Mouse (Mus musculus) cerebellum, adult 9-10 months (tissue): ENCODE results near the gene Muc4.
A peak's percentile ranks its signal among the peaks of the same experiment; 100 is the strongest.

Experiments used
- DNase-seq: peaks from one replicate; pipeline ENCODE4 v3.0.0; 2022

The Muc4 gene

GRCm38 (mm10) chr16:32728730-32729129, 7.0 kb upstream of the Muc4 start:
- no peak for DNase-seq

DNA sequence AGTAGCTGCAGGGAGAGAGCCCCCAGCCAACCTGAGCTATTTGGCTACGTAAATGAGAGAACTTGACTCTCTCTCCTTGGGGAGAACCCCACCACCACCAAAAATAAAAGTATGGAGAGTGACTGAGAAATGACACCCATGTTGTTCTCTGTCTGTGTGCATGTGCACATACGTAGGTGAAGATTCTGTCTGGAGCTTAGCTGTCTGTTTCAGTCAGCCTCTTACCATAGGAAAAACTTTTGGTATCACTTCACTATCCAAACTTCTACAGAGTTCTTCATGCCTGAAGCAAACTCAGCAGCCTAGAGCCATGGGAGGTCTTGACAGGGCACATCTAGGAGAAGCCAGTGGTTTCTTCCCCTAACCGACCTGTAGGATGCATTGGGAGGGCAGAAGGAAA, 2.5 kb upstream of the Muc4 start:
- DNase-seq = no peak

- no peak for DNase-seq
Measured at GRCm38 (mm10) chr16:32736022-32736421, 336 bp downstream of the Muc4 start.

- no peak for DNase-seq
Measured at GRCm38 (mm10) chr16:32740003-32740663, 4.4 kb downstream of the Muc4 start.

GRCm38 (mm10) chr16:32741366-32741765, 5.7 kb downstream of the Muc4 start:
- DNase-seq = no peak

GRCm38 (mm10) chr16:32742712-32743111, 7.0 kb downstream of the Muc4 start:
- DNase-seq = no peak

DNA sequence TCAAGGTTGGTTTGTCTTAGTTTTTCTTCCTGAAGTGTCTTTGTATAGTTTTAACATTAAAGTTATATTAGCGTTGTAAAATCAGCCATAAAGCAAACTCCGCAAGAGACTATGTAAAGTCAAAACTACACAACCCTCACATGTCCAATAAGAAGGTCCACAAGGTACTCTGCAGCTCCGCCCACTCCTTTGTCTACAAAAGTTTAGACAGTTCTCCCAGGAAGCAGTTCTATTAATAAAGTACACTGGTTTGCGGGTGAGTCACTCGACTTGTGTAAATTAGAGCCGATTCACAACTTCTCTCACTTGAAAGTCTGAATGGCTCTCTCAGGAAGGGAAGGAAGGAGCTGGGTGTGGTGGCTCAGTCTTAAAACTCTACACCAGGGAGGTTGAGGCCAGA, 10.2 kb downstream of the Muc4 start:
- DNase-seq = no peak

DNA sequence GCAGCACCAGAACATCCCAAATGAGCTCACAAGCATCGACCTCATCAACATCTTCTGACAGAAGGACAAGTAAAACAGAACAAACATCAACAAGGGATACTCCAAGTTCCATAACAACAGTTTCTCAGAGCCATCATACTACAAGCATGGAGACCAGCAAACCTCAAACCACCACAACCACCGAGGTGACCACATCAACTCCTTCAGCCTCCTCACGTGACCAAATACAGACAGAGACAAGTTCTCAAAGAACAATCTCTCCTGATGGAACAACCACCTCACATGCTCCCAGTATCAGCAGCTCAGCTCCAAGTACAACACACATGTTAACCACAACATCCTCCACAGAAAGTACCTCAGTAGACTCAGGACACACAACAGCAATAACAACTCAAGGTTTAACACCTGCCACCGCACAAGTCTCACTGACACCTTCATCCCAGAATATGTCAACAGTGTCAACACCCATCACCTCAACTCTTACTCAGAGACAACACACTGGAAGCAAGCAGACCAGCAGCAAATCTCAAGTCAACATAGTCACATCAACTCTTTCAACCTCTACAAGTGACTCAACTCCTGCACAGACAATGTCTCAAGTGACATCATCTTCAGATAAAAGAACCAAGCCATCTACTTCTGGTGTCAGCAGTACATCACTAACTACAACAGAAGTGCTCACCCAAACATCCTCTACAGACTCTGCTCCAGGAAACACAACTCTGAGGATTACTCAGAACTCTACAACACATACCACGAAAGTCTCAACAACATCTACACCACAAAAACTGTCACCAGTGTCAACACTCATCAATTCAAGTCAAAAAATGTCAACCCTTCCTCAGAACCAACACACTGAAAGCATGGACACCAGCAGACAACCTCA, 14.8 kb downstream of the Muc4 start:
- DNase-seq = no peak

DNA sequence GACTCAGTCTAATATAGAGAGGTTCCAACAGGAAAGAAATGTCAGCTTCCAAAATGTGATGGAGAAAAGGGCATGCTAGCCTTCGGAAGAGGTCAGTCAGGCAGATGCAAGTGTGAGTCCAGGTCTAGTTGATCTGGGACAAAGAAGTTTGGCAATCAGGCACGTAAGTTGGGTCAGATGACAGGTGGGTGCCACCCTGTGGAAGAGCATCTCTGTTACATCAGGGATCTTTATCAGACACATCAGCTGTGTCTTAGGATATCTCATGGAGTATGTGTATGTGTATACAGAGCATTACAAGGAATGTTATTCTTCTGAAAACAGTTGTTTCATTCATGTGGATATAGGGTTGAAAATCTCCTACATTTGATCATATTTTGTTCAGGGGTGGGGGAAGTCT, 28.9 kb downstream of the Muc4 start:
- DNase-seq = no peak

DNA sequence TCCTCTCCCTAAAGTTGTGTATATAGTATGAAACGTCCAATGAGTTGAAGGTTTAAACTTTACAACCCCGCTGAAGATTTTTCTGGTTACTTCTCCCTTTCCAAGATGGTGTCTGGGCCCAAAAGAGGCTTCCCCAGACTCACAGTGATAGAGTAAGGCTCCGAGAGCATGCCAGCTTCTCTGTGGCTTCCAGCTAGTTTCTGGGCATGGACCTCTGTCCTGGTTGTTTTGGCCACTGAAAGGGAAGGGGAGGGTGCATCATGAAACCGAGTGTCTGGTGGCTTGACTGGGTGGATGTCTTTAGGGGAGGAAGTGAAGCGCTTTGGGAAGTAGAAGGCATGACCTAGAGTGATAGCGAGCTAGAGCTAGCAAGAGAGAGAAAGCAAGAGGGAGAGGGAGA, 29.3 kb downstream of the Muc4 start:
- no peak for DNase-seq

DNA sequence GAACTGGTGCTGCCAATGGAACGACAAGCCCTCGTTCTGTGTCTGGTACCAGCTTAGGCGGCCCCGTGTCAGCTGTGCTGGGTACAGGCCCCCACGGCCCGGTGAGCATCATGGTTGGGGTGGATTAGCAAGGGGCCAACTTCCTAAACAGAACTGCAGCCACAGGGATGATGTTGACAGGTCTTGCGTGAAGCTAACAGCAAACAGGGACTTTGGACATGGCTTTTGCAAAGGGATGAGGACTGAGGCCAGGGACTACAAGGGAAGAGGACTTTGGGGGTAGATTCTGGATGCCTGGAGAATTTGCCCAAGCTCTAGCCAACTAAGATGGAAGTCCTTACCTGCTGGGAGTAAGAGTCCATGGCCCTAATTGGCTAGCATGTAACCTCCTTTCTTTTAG, 31.2 kb downstream of the Muc4 start:
- DNase-seq = no peak

GRCm38 (mm10) chr16:32776676-32777075, 41.0 kb downstream of the Muc4 start:
- no peak for DNase-seq

DNA sequence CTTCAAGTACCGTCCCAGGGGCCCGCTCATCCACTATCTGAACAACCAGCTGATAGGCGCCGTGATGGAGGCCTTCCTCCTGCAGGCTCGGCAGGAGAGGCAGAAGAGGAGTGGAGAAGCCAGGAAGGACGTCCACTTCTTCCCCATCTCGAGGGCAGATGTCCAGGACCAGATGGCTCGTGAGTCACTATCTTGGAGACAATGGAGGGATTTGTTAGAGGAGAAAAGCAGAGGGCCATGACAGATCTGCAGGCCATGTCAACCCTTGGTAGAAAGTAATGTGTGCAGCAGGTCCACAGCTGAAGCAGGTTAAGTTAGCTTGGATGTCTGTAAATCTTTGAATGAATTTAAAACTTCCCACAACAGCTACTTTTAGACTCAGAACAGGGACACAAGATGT, 43.3 kb downstream of the Muc4 start:
- DNase-seq = peak; percentile 6

DNA sequence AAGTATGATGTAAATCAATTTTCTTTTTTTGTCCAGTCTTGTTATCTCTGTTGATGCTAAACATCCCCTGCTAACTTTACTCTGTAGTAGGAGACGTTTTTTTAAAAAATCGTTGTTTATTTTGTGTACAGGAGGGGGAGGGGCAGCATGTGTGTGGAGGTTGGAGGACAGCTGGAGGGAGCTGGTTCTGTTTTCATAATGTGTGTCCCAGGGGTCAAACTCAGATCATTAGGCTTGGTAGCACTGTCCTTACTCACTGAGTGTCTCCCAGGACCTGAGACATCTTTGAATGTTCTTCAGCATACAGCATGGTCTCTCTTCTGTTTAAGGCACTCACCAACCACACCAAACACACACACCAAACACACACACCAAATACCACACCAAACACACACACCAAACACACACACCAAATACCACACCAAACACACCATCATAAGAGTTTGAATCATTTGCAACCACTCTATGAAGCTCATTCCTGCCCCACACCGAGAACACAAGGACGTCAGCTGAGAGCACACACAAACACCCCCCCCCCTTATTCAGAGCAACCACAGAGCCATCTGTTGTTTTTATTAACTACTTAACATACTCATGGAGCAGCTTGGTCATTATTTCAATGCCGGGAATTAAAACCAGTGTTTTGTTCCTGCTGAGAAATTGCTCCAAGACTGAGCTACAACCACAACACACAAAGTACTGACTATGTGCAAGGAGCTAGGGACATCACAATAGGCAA, 47.8 kb downstream of the Muc4 start:
- DNase-seq = no peak

DNA sequence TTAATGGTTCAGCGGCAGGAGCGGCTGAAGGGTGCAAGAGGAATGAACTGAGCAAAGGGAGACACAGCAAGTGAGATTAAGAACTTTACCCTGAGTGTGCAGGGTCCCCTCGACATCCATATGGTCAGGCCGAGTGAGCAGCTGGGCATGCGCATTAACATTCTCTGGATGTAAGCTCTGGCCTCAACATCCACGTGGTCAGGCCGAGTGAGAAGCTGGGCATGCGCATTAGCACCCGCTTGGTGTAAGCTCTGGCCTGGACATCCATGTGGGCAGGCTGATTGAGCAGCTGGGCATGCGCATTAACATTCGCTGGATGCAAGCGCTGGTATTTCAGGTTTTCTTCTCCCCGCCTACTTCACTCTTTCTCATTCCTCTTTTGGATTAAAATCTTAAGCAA, 49.2 kb downstream of the Muc4 start:
- DNase-seq = no peak

DNA sequence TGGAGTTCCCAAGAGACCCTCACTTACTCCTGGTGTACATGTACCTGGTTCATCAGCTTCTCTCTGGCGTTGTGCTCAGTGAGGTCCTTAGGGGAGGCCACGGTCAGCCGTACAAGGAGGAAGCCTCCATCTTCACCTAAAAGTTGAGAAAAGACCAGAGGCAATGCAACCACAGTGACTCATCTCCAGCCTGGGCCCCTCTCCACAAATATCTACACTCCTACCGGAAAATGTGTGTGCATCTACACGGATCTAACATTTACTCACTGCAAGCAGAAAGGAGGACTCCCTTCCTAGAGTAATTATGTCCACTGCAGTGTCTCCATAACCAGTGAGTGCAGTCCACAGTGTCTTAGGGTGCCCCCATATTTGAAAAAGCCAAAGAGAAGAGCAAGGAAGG, 54.4 kb downstream of the Muc4 start:
- DNase-seq = no peak

DNA sequence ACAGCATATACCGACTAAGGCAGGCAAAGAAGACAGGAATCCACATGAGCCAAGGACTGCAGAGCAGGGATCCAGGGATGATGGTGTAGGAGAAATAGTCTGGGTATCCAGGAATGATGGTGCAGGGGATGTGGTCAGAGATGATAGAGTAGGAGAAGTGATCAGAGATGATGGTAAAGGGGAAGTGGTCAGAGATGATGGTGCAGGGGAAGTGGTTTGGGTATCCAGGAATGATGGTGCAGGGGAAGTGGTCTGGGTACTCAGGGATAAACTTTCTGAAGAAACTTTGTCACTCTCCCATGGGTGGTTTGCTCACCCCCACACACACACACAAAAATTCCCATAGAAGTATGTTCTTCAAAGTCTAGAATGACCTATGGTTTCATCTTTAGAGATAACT, 59.5 kb downstream of the Muc4 start:
- DNase-seq = no peak

DNA sequence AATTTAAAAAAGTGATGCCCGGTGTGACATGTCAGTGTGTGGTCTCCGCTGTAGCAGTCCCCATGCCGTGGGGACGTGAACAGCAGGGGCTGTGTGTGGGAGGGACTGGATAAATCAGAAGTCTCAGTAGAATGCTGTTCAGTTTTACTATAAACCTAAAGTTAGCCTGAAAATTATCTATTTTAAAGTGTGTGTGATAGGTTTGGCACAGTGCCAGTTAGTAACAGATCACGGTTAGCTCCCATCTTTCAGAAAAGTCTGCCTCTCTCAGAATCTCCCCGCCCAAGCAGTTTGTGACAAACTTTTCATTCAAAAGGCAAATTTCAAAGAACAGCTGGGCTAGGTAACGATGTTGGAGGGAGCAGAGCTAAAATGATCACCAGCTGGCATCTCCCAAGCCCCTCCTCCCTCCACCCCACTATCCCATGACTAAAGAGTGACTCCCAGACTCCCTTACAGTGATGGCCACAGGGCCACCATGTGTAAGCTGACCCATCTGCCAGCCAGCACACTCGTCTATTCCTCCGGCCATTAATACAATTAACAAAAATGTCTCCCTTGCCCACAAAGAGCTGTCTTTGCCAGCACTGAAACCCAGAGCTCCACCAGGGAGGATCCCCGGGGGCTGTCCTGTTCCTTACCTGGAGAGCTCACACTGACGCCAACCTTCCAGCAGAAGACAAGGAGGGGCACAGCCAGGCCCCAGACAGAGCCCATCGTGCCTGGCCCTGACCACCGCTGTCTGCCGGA, 61.2 kb downstream of the Muc4 start:
- DNase-seq = no peak

- no peak for DNase-seq
Measured at GRCm38 (mm10) chr16:32797426-32797689, 61.7 kb downstream of the Muc4 start, which contains the start of gene Muc20. TSS of gene Muc20 (minus strand) at chr16:32797435.

GRCm38 (mm10) chr16:32803252-32803853, 67.7 kb downstream of the Muc4 start:
- DNase-seq = peak; percentile 50

GRCm38 (mm10) chr16:32803901-32804300, 68.2 kb downstream of the Muc4 start:
- no peak for DNase-seq

GRCm38 (mm10) chr16:32805151-32805550, 69.5 kb downstream of the Muc4 start:
- DNase-seq = no peak
